Mouse (Mus musculus): ENCODE measurements at regions not wholly inside any gene's neighbourhood (a gene's known extent, or its start where the extent isn't known, plus 50 kb on each side); places are given as distances from the start of the nearest gene placed in this dataset.

DNA sequence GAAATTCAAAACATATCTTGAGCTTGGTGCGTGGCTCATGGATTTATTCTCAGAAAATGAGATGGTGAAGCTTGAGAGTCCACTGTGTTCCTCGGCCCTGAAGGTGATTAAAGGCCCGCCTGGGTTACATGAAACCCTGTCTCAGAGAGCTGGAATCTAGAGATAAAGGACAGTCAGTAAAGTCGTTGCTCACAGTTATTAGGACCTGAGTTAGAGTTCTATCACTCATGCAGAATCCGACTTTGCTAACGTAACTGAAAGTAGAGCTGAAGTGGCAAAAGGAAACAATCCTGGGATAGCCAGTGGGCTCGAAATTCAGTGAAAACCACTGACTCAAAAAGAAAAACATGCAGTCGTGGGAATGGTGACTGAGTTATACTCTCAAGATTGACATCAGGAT lies 198.9 kb upstream of the Sema3a start:
- peak in 1 of 2 experiments; percentile 47; a peak in 2 of 4 replicates for TF ChIP-seq POLR2A (IDR thresholded peaks at IDR 0.05; ENCODE audit: control insufficient read depth in 1 of 2, insufficient read depth in 1 of 2, low read depth in 1 of 2, low read length in 2 of 2, poor library complexity in 1 of 2)
- TF ChIP-seq GABPA (IDR thresholded peaks at IDR 0.05; ENCODE audit: low read depth, low read length): no peak
- TF ChIP-seq SIN3A (IDR thresholded peaks at IDR 0.05; ENCODE audit: low read length): peak; percentile 55; the same call in 1 of the 2 replicates
- no peak for TF ChIP-seq CTCF (IDR thresholded peaks at IDR 0.05 in 2 of 3, conservative IDR thresholded peaks at IDR 0.05 in 1 of 3; ENCODE audit: control insufficient read depth in 1 of 3, insufficient read depth in 1 of 3, low read depth in 2 of 3, low read length in 3 of 3, poor library complexity in 1 of 3, severe bottlenecking in 1 of 3)
- TF ChIP-seq ZNF384 (IDR thresholded peaks at IDR 0.05; ENCODE audit: low read depth, low read length): no peak
- 0 out of 2 replicates have a peak, but pooled peaks have one; percentile 26 for TF ChIP-seq HCFC1 (IDR thresholded peaks at IDR 0.05; ENCODE audit: low read depth, low read length)
- no peak for TF ChIP-seq USF1 (IDR thresholded peaks at IDR 0.05; ENCODE audit: low read depth, low read length)

All from MEL (cell line).